Mouse (Mus musculus) thymus, postnatal 4 days (tissue): ENCODE measurements around the gene Sox13.

Experiments
- DNase-seq: peaks from one replicate; pipeline ENCODE4 v3.0.0; 2021

Sox13 gene

GRCm38 (mm10) chr1:133423543-133424480 is at the start of gene Sox13:
Gene Sox13, minus strand, starts transcription at chr1:133424377.
- peak; percentile 65 for DNase-seq

DNA sequence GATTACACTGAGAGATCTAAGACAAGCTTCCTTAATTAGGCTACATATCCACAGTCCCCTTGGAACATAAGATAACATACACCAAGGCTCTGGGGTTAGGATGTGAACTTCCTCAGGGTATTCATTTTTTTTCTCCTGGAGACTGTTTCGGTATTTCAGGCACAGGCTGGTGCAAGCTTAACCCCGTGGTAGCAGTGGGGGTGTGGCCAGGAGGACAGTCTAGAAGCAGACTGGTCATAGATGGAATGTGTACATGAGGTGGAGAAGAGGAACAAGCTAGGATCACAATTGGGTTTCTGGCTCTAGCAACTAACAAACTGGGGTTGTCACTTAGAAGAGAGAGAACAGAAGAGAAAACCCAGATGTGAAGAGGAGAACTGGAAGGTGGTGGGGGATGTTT is 47.4 kb upstream of the Sox13 start:
- DNase-seq = no peak

DNA sequence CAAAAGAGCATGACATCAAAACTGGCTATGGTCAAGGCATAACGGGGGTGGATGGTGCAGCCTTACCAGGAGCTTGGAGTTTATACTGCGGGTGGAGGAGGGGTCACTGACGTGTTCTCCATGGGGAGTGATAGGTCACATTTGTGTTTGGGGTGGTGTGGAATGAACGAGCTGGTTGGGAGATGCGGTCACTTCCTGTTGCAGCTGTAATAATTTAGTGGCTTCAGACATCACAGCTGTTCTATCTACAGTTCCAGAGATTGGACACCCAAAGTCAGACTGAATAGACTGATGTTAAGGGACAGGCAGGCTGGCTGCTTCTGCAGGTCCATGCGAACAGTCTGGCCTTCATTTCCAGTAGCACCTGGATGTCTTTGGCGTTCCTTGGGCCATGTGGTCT is 46.9 kb upstream of the Sox13 start:
- no peak for DNase-seq

DNA sequence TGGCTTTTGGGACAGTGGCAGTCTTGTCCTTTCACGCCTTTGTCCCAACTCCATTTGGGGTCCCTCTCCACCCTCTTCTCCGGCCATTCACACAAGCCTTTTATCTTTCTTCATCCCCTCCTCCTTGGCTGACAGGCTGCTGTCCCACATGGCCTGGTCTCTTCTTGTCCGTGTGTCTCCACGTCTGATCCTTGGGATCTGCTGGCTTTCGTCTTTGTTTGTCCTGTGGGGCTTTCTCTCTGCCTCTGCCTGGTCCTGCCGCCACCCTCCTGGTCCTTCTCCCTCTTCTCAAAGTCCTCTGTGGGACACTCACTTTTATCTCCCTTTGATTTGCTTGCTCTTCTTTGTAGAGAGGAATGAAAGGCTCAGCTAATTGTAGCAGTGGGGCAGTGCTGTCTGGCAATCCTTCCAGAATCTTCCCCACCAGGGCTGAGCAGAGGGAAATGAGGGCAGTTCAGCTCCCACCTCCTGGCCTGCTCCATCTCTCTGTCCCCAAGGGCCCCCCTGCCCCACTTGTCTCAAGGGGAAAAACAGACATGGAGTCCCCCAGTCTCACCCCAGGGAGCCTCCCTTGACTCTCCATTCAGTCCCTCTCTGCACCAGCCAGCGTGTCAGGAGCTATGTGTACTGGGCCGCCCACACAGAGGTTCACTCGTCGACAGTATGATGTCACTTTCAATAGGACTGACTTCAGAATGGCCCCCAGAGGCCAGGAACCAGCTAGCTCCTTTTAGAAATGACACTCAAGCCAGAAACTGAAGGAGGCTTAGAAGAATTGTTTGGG is 46.3 kb upstream of the Sox13 start:
- DNase-seq = no peak

GRCm38 (mm10) chr1:133469213-133469612 is 45.0 kb upstream of the Sox13 start:
- DNase-seq = no peak

DNA sequence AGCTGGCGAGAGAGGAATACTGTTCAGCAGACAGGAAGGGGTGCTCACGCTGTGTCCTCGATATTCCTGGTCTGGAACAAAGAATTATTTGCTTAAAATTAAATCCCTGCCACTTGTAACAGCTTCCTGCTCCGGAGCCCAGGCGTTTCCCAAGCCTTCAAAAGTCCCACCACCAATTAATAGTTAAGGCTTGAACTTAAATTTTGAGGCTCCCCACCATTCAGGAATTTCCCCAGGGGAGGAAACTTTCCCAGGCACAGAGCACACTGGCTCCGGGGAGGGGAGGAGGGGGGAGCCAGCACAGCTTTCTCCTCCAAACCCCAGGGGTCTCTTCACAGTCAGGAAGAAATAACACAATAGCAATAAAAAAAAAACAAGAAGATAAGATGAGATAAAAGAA is 44.6 kb upstream of the Sox13 start:
- no peak for DNase-seq

DNA sequence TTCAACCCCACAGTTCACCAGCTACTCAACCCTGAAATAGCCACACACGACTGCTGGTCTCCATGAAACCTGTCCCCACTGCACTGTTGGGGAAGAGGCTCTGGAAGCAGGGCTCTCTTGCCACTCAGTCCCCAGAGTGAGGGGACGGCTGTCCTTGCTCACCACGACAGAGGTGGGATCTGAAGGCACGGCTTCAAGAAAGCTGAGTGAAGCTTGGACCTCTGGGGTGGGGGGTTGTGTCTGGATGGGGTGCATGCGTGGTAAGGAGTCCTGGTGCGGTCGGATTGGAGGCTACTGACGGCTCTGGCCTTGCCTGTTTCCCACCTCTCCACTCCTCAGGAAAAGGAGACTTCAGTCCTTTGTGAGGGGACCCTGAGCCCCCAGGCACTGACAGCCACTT is 43.7 kb upstream of the Sox13 start:
- DNase-seq = no peak

DNA sequence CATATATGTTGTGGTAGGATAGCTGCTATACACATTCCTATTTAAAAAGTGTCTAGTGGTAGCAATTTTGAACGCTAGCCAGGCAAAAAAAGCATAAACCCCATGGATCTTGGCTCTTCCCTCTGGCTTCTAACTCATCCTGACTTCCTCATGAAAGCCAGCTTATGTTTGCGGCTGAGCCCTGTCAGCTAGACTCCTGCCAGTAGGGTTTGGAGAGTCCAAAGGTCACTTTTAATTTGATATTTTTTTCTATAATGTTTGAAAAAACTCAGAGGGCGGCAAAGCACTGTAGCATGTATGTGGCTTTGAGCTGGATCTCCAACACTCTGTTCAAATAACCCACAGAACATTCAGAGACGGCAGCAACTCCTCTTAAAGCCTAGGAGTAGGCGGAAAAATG is 39.0 kb upstream of the Sox13 start:
- no peak for DNase-seq

GRCm38 (mm10) chr1:133460996-133461395 is 36.8 kb upstream of the Sox13 start:
- DNase-seq = no peak

DNA sequence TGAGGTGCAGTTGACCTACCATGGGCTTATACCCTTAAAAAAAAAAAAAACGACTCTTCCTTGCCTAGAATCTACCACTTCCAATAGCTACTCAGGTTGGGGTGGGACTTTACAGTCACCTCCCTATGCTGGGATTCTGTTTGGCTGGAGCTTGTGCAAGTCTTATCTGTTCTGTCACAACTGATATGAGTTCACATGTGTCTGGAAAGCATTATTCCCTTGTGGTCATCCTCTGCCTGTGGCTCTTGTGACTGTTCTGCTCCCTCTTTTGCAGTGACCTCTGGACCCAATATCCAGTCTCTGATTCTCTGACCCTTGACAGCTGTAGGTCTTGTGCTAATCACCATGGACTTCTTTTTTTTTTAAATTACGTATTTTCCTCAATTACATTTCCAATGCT is 31.9 kb upstream of the Sox13 start:
- no peak for DNase-seq

DNA sequence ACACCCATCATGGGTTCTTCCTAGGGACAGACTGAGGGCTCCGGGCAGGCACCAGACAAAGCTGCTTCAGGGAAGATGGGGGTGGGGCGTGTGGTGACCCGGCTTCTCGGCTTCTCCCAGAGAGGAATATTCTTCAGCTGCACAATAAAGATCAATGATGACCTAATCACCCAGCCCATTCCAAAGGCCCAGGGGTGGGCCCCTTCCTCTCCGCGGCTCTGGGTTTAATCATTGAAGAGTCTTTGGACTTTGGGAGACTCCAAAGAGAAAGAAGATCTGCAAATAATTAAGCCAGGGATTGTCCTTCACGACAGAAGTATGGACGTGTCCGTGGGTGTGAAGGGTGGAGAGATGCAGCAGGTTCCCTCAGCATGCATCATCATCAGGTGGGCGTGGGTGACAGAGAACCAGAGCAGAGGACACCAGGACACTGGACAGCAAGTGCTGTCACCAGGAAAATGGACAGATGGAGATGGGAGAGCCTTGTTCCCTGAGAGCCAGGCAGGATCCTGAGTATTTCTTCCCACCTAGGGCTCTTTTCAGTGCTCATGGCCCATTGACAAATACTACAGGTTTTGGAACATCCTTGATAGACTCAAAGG is 28.5 kb upstream of the Sox13 start:
- no peak for DNase-seq

GRCm38 (mm10) chr1:133451869-133452563 is 27.8 kb upstream of the Sox13 start:
- no peak for DNase-seq

DNA sequence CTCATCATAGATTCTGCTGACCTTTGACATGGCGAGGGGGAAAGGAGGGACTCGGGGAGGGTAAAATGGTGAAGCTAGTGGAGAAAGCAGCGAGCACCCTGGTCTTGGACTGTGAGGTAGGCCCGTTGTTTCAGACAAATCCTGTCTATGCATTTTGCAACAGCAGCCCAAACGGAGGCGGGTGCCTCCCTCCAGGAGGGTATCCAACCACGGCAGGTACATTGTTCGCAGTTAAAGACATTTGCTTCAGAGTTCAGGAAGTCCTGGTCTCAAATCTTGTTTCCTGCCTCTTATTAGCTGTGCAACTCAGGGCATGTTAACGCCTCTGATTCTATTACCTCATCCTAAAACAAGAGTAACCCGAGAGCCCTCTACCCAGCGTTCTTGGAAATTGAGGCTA is 26.8 kb upstream of the Sox13 start:
- no peak for DNase-seq

DNA sequence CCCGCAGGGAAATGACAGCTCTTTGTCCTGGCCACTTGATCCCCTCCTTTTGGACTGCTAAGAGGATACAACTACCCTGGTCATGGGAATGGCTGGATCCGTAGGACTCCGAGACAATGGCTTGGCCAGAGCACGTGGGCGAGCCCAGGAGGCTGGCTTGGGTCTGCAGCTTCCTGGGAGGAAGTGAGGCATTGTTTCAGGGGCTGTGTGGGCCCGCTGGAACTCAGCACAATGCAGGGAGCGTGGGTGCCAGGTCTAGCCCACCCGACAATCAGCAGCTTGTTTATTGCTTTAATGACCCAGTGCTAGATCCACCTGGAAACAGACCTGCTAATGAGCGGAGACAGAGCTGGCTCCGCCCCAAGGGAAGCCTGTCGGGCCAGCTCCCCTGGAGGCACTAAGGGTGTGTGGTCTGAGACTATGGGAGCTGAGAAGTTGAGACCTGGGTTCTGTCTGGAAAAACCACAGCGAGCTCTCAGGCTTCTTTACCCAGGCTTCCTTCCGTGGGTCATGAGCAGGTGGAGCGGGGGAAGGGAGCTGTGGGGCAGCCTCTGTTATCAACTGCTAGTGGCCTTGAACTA is 24.3 kb upstream of the Sox13 start:
- peak; percentile 44 for DNase-seq

GRCm38 (mm10) chr1:133446291-133446690 is 22.1 kb upstream of the Sox13 start:
- no peak for DNase-seq

GRCm38 (mm10) chr1:133444315-133444714 is 20.1 kb upstream of the Sox13 start:
- DNase-seq = no peak

GRCm38 (mm10) chr1:133437916-133438683 is 13.9 kb upstream of the Sox13 start:
- DNase-seq = peak; percentile 72

DNA sequence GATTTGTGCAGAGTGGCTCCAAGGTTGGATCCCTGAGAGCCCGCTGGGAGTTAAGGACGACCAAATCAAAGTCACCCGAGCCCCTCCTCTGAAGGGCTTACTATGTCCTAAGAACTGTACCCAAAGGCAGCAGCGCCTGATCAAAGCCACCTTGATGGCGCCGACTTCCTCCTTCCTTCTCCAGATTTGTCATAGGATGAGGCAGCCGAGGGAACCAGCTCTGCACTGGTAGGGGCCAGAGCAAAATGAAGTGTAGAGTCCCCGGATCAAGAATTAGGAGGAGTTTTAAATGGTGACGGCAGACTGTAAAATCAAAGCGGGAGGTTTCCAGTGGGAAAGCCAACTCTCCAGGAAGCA is 10.6 kb upstream of the Sox13 start:
- no peak for DNase-seq

- DNase-seq = no peak
Measured at GRCm38 (mm10) chr1:133434018-133434755, 10.0 kb upstream of the Sox13 start.

DNA sequence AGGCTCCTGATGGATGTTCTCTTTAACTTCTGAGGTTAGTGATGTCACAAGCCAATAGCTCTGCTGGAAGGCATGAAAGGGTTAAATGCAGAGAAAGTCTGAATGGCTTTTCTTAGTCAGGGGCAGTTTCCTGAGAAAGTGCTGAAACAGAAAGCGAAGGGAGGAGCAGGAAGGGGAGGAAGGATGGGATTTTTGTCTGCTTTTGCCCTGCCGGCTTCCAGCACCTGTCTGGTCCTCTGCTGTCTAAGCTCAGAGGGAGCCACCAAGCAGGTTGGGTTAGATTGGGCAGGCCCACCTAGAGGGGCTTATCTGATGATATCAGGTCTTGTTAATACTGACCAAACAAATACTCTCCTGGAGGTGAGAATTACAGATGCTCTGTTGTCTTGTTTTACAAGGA is 8.4 kb upstream of the Sox13 start:
- no peak for DNase-seq

DNA sequence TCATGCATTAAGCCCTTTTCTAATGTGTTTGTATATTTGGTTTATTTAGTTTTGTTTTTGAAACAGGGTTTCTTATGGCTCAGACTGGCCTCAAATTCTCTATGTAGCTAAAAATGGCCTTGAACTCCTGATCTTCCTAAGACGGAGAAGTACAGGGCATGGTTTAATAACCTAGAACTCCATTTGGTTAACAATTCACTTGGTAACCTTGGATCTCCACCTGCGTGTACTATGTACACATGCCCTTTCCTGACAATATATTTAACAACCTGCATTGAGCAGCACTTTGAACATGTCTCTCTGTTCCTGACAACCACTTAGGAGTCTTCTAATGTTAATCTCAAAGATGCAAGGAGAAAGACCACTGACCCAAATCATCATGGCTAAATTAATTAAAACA is 7.0 kb upstream of the Sox13 start:
- no peak for DNase-seq
